Mouse (Mus musculus): ENCODE measurements around the gene Gstp3.
A peak's percentile ranks its signal among the peaks of the same experiment; 100 is the strongest.

Gene Gstp3

GRCm38 (mm10) chr19:4059069-4059740 lies at the start of gene Gstp3:
TSS of gene Gstp3 (minus strand) at chr19:4059569.
- DNase-seq, result peak; percentile 61

- DNase-seq, result no peak
These were observed 49.2 kb upstream of the Gstp3 start for GRCm38 (mm10) chr19:4108535-4108934.

GRCm38 (mm10) chr19:4106654-4107053 lies 47.3 kb upstream of the Gstp3 start:
- no peak for DNase-seq

- DNase-seq, result no peak
These were observed 45.4 kb upstream of the Gstp3 start for GRCm38 (mm10) chr19:4104675-4105194.

GRCm38 (mm10) chr19:4103792-4104191 lies 44.4 kb upstream of the Gstp3 start:
- no peak for DNase-seq

GRCm38 (mm10) chr19:4103294-4103693 lies 43.9 kb upstream of the Gstp3 start:
- DNase-seq, result no peak

- no peak for DNase-seq
These were observed 43.3 kb upstream of the Gstp3 start for GRCm38 (mm10) chr19:4102626-4103025.

- no peak for DNase-seq
These were observed 42.7 kb upstream of the Gstp3 start for GRCm38 (mm10) chr19:4102049-4102448.

GRCm38 (mm10) chr19:4101466-4101865 lies 42.1 kb upstream of the Gstp3 start:
- no peak for DNase-seq

- DNase-seq, result peak; percentile 47
These were observed 41.4 kb upstream of the Gstp3 start for GRCm38 (mm10) chr19:4100718-4101261.

GRCm38 (mm10) chr19:4099837-4100717 lies 40.7 kb upstream of the Gstp3 start, which contains the start of gene Pitpnm1:
TSS of gene Pitpnm1 (plus strand) at chr19:4099998.
- peak; percentile 87 for DNase-seq

- DNase-seq, result peak; percentile 95
These were observed 39.7 kb upstream of the Gstp3 start for GRCm38 (mm10) chr19:4099056-4099455.

GRCm38 (mm10) chr19:4098426-4098825 lies 39.1 kb upstream of the Gstp3 start:
- DNase-seq, result no peak

GRCm38 (mm10) chr19:4097441-4097825 lies 38.1 kb upstream of the Gstp3 start:
- peak; percentile 90 for DNase-seq

- DNase-seq, result peak; percentile 99
These were observed 37.5 kb upstream of the Gstp3 start, which contains the start of gene Cdk2ap2 for GRCm38 (mm10) chr19:4096642-4097440. TSS of gene Cdk2ap2 (plus strand) at chr19:4097182.

- DNase-seq, result no peak
These were observed 36.4 kb upstream of the Gstp3 start for GRCm38 (mm10) chr19:4095802-4096201.

- no peak for DNase-seq
These were observed 35.5 kb upstream of the Gstp3 start for GRCm38 (mm10) chr19:4094774-4095303.

GRCm38 (mm10) chr19:4094348-4094747 lies 35.0 kb upstream of the Gstp3 start:
- no peak for DNase-seq

GRCm38 (mm10) chr19:4093772-4094171 lies 34.4 kb upstream of the Gstp3 start:
- no peak for DNase-seq

- no peak for DNase-seq
These were observed 33.4 kb upstream of the Gstp3 start for GRCm38 (mm10) chr19:4092750-4093149.

GRCm38 (mm10) chr19:4091383-4091782 lies 32.0 kb upstream of the Gstp3 start:
- no peak for DNase-seq

- no peak for DNase-seq
These were observed 31.1 kb upstream of the Gstp3 start for GRCm38 (mm10) chr19:4090446-4090845.
